ENCODE assay signal across 29 mouse cellular contexts in the genomic region with DNA sequence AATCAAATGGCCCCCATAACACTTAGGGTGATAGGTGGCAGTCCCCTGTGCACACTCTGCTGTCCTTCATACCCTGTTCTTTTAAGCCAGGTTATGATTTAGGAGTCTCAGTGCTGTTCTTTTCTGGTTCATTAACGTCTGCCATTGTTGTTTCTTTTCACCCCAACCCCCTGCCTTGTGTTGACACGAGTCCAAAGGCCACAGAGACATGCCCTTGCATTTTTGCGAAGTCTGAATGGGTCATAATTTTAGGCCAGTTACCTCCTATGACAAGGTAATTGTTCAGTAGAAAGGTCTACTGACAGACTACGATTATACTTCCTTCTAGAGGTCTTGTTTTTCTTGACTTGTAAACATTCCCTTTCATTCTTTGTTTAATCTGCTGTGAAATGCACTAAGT. TPM values are rescaled to one million over a fixed set of nuclear protein-coding genes. Genes with fewer than 3 reads are reported as not detected.
DNase-seq lines count a peak whose midpoint lies in the region; ATAC-seq lines count a peak whose summit lies in the region.
"Had no signal": no experiment of that assay in that cellular context is flagged by ENCODE, and none has a peak within 500 bp of the region (broad histone marks: within the 10 kb centered on the region; RNA-seq: fewer than 3 reads in every experiment).

No protein-coding gene starts in this region.

- no peak overlapping the region for H3K4me3 ChIP-seq in liver, embryonic 12.5 days
- H3K4me3 ChIP-seq in liver, embryonic 13.5 days (replicated peaks), result no peak overlapping the region
- no peak overlapping the region for H3K4me3 ChIP-seq in stomach, embryonic 16.5 days (replicated peaks; ENCODE audit: low read length)
- H3K4me3 ChIP-seq: embryonic facial prominence, embryonic 15.5 days; forebrain, embryonic 12.5 days; heart, embryonic 13.5 days; hindbrain, embryonic 10.5 days; hindbrain, embryonic 15.5 days; left cerebral cortex, adult 2 months; limb, embryonic 12.5 days had no signal

- peaks cover 71% of the 10 kb centered on the region for H3K4me1 ChIP-seq in liver, embryonic 12.5 days
- peaks cover 74% of the 10 kb centered on the region for H3K4me1 ChIP-seq in liver, embryonic 13.5 days (replicated peaks)
- no peaks in the 10 kb centered on the region for H3K4me1 ChIP-seq in stomach, embryonic 16.5 days (ENCODE audit: control insufficient read depth, insufficient read depth, low read length)
- H3K4me1 ChIP-seq: embryonic facial prominence, embryonic 15.5 days; hindbrain, embryonic 15.5 days had no signal

- H3K9me3 ChIP-seq in liver, embryonic 12.5 days (replicated peaks), result no peaks in the 10 kb centered on the region
- H3K9me3 ChIP-seq in liver, embryonic 13.5 days (replicated peaks), result no peaks in the 10 kb centered on the region
- no peaks in the 10 kb centered on the region for H3K9me3 ChIP-seq in stomach, embryonic 16.5 days (replicated peaks; ENCODE audit: control insufficient read depth, low read length)
- H3K9me3 ChIP-seq: embryonic facial prominence, embryonic 15.5 days; forebrain, embryonic 12.5 days; heart, embryonic 13.5 days; hindbrain, embryonic 10.5 days; hindbrain, embryonic 15.5 days; limb, embryonic 12.5 days had no signal

- peak; percentile 42 for DNase-seq in cerebellum, adult 9-10 months
- DNase-seq in cerebellum, adult 11-12 months, result no peak
- DNase-seq in liver, result no peak
- DNase-seq in liver, embryonic 13.5 days, result no peak
- DNase-seq: cerebellum, adult 9-11 months; forebrain, postnatal 0 days; gastrocnemius, postnatal 10 days; heart, postnatal 10 days; kidney, adult 11 months; lung, adult 2 months; lung, postnatal 14 days; midbrain, embryonic 14.5 days; retina, postnatal 1 day; right cerebral cortex, postnatal 14 days; thymus, adult 18-20 months; thymus, postnatal 25 days had no signal

- peak overlapping the region; percentile 73 for H3K27ac ChIP-seq in liver, embryonic 12.5 days
- peak overlapping the region; percentile 56 for H3K27ac ChIP-seq in liver, embryonic 13.5 days
- peak overlapping the region; percentile 60; the same call in 1 of the 2 replicates for H3K27ac ChIP-seq in stomach, embryonic 16.5 days (ENCODE audit: low read length)
- H3K27ac ChIP-seq: embryonic facial prominence, embryonic 15.5 days; forebrain, embryonic 12.5 days; heart, embryonic 13.5 days; hindbrain, embryonic 10.5 days; hindbrain, embryonic 15.5 days; left cerebral cortex, adult 2 months; limb, embryonic 12.5 days had no signal

- H3K36me3 ChIP-seq in liver, embryonic 12.5 days, result peaks cover 38% of the 10 kb centered on the region
- H3K36me3 ChIP-seq in liver, embryonic 13.5 days, result peaks cover 20% of the 10 kb centered on the region
- no peaks in the 10 kb centered on the region for H3K36me3 ChIP-seq in stomach, embryonic 16.5 days (ENCODE audit: control insufficient read depth, insufficient read depth, low read length)
- H3K36me3 ChIP-seq: embryonic facial prominence, embryonic 15.5 days; forebrain, embryonic 12.5 days; hindbrain, embryonic 10.5 days; hindbrain, embryonic 15.5 days; limb, embryonic 12.5 days had no signal

- no peak overlapping the region; the same call in 1 of the 2 replicates for H3K4me2 ChIP-seq in liver, embryonic 12.5 days
- no peak overlapping the region for H3K4me2 ChIP-seq in liver, embryonic 13.5 days
- no peak overlapping the region for H3K4me2 ChIP-seq in stomach, embryonic 16.5 days (ENCODE audit: low read depth, low read length)
- H3K4me2 ChIP-seq: embryonic facial prominence, embryonic 15.5 days; forebrain, embryonic 12.5 days; heart, embryonic 13.5 days; hindbrain, embryonic 15.5 days; limb, embryonic 12.5 days had no signal

- 66% methylated on average over 4 of the region's 4 CpGs for whole genome bisulfite sequencing in liver, embryonic 12.5 days (ENCODE audit: insufficient replicate concordance)
- WGBS in liver, embryonic 13.5 days (ENCODE audit: insufficient replicate concordance), result 60% methylated on average over 4 of the region's 4 CpGs
- 30% methylated on average over 4 of the region's 4 CpGs for WGBS in stomach, embryonic 16.5 days

- H3K9ac ChIP-seq in liver, embryonic 12.5 days, result no peak overlapping the region
- 0 out of 2 replicates have a peak overlapping the region, but pooled peaks have one; percentile 2 for H3K9ac ChIP-seq in liver, embryonic 13.5 days
- no peak overlapping the region for H3K9ac ChIP-seq in stomach, embryonic 16.5 days (ENCODE audit: low read length)
- H3K9ac ChIP-seq: embryonic facial prominence, embryonic 15.5 days; forebrain, embryonic 12.5 days; forebrain, postnatal 0 days; heart, embryonic 13.5 days; hindbrain, embryonic 15.5 days; limb, embryonic 12.5 days had no signal

- no peaks in the 10 kb centered on the region for H3K27me3 ChIP-seq in liver, embryonic 12.5 days (replicated peaks)
- H3K27me3 ChIP-seq in liver, embryonic 13.5 days, result no peaks in the 10 kb centered on the region
- H3K27me3 ChIP-seq in stomach, embryonic 16.5 days (ENCODE audit: control insufficient read depth, insufficient read depth, low read length), result no peaks in the 10 kb centered on the region
- H3K27me3 ChIP-seq: embryonic facial prominence, embryonic 15.5 days; forebrain, embryonic 12.5 days; heart, embryonic 13.5 days; hindbrain, embryonic 15.5 days; limb, embryonic 12.5 days had no signal

- no peak for ATAC-seq in liver, embryonic 12.5 days
- no peak for ATAC-seq in liver, embryonic 13.5 days (ENCODE audit: low read depth)
- no peak for ATAC-seq in stomach, embryonic 16.5 days (ENCODE audit: insufficient read depth, low FRiP score)
- no peak for ATAC-seq in frontal cortex, adult (ENCODE audit: low TSS enrichment)
- ATAC-seq: CD4-positive, CD25-positive, alpha-beta regulatory T cell, adult 4 months; forebrain, postnatal 0 days; inflammation-experienced regulatory T-cells, adult 6 months had no signal

RNA-seq across cellular contexts. Expression of a gene that starts 23.8 kb away (rescaled TPM):
- 9.7 and 11.7 TPM in 2 replicates for polyA plus RNA-seq in liver, embryonic 12.5 days (2016; fragmentation: Nextera tagmentation; extraction: Ambion mirVana)
- polyA plus RNA-seq in liver, embryonic 13.5 days (2015; fragmentation: Nextera tagmentation; extraction: Ambion mirVana), result 6.5 and 7.2 TPM in 2 replicates
- 3.9 and 5.9 TPM in 2 replicates for polyA plus RNA-seq in stomach, embryonic 16.5 days (2015; fragmentation: Nextera tagmentation; extraction: Ambion mirVana)

RNA-seq across cellular contexts. Expression of a gene that starts 31.9 kb away (rescaled TPM):
- 6.4 and 6.5 TPM in 2 replicates for polyA plus RNA-seq in liver, embryonic 12.5 days (2016; fragmentation: Nextera tagmentation; extraction: Ambion mirVana)
- polyA plus RNA-seq in liver, embryonic 13.5 days (2015; fragmentation: Nextera tagmentation; extraction: Ambion mirVana), result 3.4 and 4.2 TPM in 2 replicates
- polyA plus RNA-seq in stomach, embryonic 16.5 days (2015; fragmentation: Nextera tagmentation; extraction: Ambion mirVana), result 0.56 and 0.59 TPM in 2 replicates
- polyA plus RNA-seq: CD4-positive, CD25-positive, alpha-beta regulatory T cell, adult 4 months; forebrain, embryonic 12.5 days; gonadal fat pad, adult 2 months; hindbrain, embryonic 10.5 days; inflammation-experienced regulatory T-cells, adult 6 months had no signal
